Mouse (Mus musculus) spleen, adult 2 months (tissue): ENCODE data around the gene Chn2. TPM values are rescaled to one million over a fixed set of nuclear protein-coding genes. Genes with fewer than 3 reads are reported as not detected.

Experiments used
- DNase-seq, 2 experiments: peaks; one replicate each; pipeline versions ENCODE4 v3.0.0 to v3.0.0-alpha.2; 2012 to 2021; ENCODE audit warnings: low spot score in 2 of 2, low read depth in 1 of 2
- H3K27ac ChIP-seq: fragments of 200-500 bp; 2 replicates; pipeline ENCODE4 v1.5.1; 2012; ENCODE audit warnings: low read length, inconsistent platforms; ENCODE audit not compliant: insufficient read depth
- H3K27me3 ChIP-seq: fragments of 200-500 bp; 2 replicates; pipeline ENCODE4 v1.6.1; 2012; ENCODE audit warnings: mild to moderate bottlenecking, moderate library complexity, low read length, inconsistent platforms; ENCODE audit not compliant: control insufficient read depth, insufficient read depth
- H3K36me3 ChIP-seq: fragments of 200-500 bp; 2 replicates; pipeline ENCODE4 v1.6.1; 2012; ENCODE audit warnings: mild to moderate bottlenecking, low read length, inconsistent platforms; ENCODE audit not compliant: control insufficient read depth, insufficient read depth
- H3K4me1 ChIP-seq: fragments of 200-500 bp; 2 replicates; pipeline ENCODE4 v1.6.1; 2011; ENCODE audit warnings: inconsistent platforms; ENCODE audit not compliant: control insufficient read depth, insufficient read depth, insufficient read length
- H3K4me3 ChIP-seq: fragments of 200-500 bp; 2 replicates; pipeline ENCODE4 v1.5.1; 2011; ENCODE audit warnings: mild to moderate bottlenecking, inconsistent platforms; ENCODE audit not compliant: insufficient read depth, insufficient read length; ENCODE audit errors: extremely low read depth
- CTCF ChIP-seq: fragments of 200-500 bp; IDR thresholded peaks from 2 replicates; pipeline ENCODE4 v1.5.1; 2011; ENCODE audit warnings: mild to moderate bottlenecking, inconsistent platforms; ENCODE audit not compliant: insufficient read depth, insufficient read length, insufficient replicate concordance; ENCODE audit errors: extremely low read depth
- POLR2A ChIP-seq: fragments of 200-500 bp; IDR thresholded peaks from 2 replicates; pipeline ENCODE4 v1.6.1; 2011; ENCODE audit warnings: low read depth, low read length, inconsistent platforms
- WGBS: fragments of 180-500 bp; shearing (Covaris S2); methylation state at CpG from one replicate; pipeline ENCODE4 v1.1.7; 2018; 5-methylcytosine and 5-hydroxymethylcytosine counted together
- polyA plus RNA-seq: library from polyadenylated mRNA; depleted of rRNA; stranded (reverse); fragments of >200 nt; gene quantifications from 2 replicates; pipeline ENCODE4 v1.2.3, GENCODE M21; 2012

Gene Chn2
- polyA plus RNA-seq, 1 experiment, result 8.4 TPM

DNA sequence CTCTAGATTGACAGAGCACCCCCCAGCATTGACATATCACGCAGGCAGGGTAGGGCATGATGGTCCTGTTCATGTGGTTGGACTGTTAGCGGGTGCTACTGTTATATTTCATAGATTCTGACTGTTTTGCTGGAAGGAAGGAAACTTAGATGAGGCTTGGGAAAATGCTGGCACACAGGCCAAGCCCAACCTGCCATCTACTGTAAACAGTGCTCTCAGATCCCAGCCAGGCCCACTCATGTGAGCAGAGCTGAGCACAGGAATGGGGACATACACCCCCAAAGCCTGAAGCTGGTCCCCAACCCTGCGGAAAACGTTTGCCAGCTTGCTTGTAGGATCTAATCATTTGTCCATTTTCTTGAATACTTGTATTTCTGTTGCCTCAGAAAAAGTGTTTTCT is 32.1 kb downstream of the Chn2 start:
- Histone ChIP-seq H3K27me3 (no peaks in the 10 kb centered on the region), H3K4me3 (no peak overlapping the region), H3K27ac (no peak overlapping the region), H3K4me1 (no peaks in the 10 kb centered on the region), H3K36me3 (no peaks in the 10 kb centered on the region)
- TF ChIP-seq POLR2A (no peak), CTCF (no peak)
- no peak for DNase-seq
- WGBS, result 86% methylated on average over 4 of the region's 4 CpGs

DNA sequence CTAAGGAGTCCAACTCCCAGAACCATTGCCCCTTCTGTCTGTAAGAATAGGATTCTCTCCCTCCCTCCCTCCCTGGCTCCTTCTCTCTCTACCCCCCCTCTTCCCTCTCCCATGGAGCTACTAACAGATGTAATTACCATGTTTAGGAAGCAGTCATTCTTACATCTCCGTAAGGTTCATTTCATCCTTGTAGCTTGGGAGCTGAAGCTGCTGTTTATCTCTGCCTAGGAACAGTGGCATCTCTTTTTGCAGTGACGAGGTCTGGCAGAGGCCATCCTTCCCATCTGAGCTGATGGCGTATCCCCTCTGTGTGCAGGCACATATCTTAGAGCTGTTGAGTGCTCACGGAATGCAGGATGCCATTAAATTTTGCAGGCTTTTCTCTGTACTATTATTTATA is 35.1 kb downstream of the Chn2 start:
- Histone ChIP-seq H3K4me3 (no peak overlapping the region), H3K4me1 (peaks cover 4% of the 10 kb centered on the region; the same call in 1 of the 2 replicates), H3K27me3 (no peaks in the 10 kb centered on the region), H3K27ac (no peak overlapping the region), H3K36me3 (no peaks in the 10 kb centered on the region)
- no peak for TF ChIP-seq POLR2A
- no peak for TF ChIP-seq CTCF
- DNase-seq, result no peak
- 91% methylated on average over 4 of the region's 4 CpGs for WGBS

DNA sequence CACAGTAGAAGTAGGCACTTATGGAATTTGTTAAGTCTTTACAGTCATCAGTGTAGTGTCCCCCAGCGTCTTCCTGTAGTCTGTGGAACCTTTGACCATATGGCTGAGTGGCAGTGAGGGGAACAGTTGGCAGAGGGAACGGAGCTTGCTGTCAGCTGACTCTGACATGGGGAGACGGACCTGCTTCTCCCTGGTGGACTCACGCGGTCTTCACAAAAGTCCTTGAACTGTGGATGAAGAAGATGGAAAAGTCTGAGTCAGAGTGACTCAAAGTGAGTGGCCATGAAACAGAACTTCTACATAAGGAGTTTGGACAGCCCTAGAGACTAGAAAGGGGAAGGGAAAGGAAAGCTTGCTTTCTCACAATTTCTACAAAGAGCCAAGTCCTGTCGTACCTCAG is 36.1 kb downstream of the Chn2 start:
- no peak overlapping the region for H3K27ac ChIP-seq
- DNase-seq, result no peak
- H3K36me3 ChIP-seq, result no peaks in the 10 kb centered on the region
- 83% methylated on average over 6 of the region's 6 CpGs for WGBS
- H3K27me3 ChIP-seq, result no peaks in the 10 kb centered on the region
- peaks cover 4% of the 10 kb centered on the region; the same call in 1 of the 2 replicates for H3K4me1 ChIP-seq
- H3K4me3 ChIP-seq, result no peak overlapping the region
- TF ChIP-seq POLR2A, result no peak
- no peak for TF ChIP-seq CTCF

DNA sequence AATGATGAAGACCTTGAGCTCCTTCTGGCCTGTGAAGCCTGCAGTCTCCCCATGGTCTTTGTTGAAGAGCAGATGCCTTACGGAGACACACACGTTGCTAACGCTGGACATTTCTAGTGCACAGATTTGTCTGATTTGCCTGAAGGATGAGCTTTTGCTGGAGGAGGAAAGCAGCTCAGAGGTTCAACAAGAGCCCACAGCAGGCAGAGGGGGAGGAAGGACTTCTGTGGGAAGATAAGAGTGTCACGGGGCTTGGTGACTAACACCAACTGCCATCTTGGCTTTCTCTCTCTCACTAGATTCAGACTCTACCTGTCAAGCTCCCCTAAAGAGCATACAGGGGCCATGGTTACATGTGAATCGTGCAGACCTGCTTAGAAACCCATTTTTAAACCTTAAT is 37.3 kb downstream of the Chn2 start:
- DNase-seq, result no peak
- Histone ChIP-seq H3K36me3 (no peaks in the 10 kb centered on the region), H3K27ac (no peak overlapping the region), H3K4me1 (peaks cover 11% of the 10 kb centered on the region; the same call in 1 of the 2 replicates), H3K27me3 (no peaks in the 10 kb centered on the region), H3K4me3 (no peak overlapping the region)
- TF ChIP-seq POLR2A (no peak), CTCF (no peak)
- 84% methylated on average over 5 of the region's 5 CpGs for WGBS

DNA sequence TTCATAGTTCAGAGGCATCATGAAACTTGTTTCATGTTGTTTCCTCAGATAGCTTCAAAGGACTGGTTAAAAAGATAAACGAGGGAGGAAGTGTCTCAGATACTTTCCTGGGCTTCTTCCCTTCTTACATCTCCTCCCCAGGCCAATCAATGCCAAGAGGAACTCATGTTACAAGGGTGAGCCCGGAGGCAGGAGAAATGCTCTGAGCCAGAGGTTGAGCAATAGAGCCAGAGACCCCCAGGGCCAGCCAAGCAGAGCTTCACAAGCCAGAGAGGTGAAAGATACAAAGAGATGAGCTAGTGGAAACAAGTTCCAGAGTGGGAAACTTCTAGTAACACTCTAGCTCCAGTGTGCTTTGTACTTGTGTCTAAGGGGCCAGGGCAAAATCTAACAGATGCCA is 38.9 kb downstream of the Chn2 start:
- Histone ChIP-seq H3K4me3 (no peak overlapping the region), H3K27me3 (no peaks in the 10 kb centered on the region), H3K27ac (no peak overlapping the region), H3K4me1 (peaks cover 19% of the 10 kb centered on the region; the same call in 1 of the 2 replicates), H3K36me3 (no peaks in the 10 kb centered on the region)
- no peak for DNase-seq
- TF ChIP-seq CTCF (no peak), POLR2A (no peak)
- 7% methylated on average over 2 of the region's 2 CpGs for WGBS

DNA sequence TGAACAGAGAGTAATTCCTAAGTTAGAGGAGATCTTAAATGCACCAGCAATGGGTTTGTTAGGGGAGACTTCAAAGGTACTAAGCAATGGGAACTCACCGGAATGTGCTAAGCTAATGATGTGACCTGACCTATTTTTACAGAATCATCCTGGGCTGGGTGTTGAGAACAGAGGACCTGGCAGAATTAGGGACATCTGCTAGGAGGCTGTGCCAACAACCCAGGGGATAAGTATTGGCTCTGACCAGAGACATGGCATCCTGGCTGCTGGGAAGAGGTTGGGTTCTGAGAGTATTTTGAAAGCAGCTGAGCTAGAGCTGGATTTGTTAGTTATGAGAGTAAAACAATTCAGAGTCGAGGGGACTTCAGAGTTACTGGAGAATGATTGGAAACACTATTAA is 40.5 kb downstream of the Chn2 start:
- H3K4me1 ChIP-seq, result peaks cover 19% of the 10 kb centered on the region; the same call in 1 of the 2 replicates
- whole genome bisulfite sequencing, result 95% methylated on average over 2 of the region's 2 CpGs
- DNase-seq, result no peak

DNA sequence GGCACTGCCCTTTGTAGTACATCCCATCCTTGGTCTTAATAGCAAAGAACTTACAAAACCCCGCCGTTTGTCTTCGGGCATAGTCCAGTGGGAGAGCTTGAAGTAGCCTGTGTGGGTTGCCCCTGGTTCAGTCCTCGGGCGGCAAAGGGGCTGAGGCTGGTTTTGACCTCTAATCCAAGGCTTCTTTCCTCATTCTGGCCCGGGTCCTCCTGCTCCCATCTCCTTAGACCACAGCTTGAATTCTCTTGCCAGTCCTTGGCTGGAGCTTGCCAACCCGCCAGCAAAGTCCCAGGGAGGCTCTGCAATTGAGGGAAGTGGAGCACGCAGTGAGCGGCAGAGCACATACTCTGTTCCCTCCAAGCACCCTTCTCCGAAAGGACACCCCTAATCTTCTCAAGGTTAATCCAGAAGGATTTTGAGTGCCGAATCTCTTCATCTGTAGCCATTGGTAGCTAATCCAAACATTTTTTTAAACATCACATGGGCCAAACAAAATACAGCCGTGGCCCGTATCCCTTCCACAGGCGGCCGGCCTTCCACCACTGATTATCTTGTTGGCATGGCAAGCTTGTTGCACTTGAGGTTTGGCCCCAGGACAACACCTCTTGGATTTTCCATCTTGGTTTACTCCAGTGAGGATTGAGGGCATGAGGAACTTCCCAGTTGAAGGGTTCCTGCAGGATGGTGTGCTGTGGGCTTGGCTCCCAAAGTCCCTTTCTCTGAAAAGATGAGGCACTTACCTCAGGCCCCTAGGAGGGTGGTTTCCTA is 41.3 kb downstream of the Chn2 start:
- H3K4me3 ChIP-seq, result no peak overlapping the region
- WGBS, result 95% methylated on average over 15 of the region's 15 CpGs
- H3K27me3 ChIP-seq, result no peaks in the 10 kb centered on the region
- no peak for DNase-seq
- TF ChIP-seq POLR2A (no peak), CTCF (no peak)
- peaks cover 19% of the 10 kb centered on the region; the same call in 1 of the 2 replicates for H3K4me1 ChIP-seq
- H3K27ac ChIP-seq, result no peak overlapping the region
- H3K36me3 ChIP-seq, result no peaks in the 10 kb centered on the region

More for the DNA sequence above, 40.5 kb downstream of the Chn2 start:
- Histone ChIP-seq H3K27ac (no peak overlapping the region), H3K36me3 (no peaks in the 10 kb centered on the region), H3K27me3 (no peaks in the 10 kb centered on the region), H3K4me3 (no peak overlapping the region)
- no peak for TF ChIP-seq POLR2A
- TF ChIP-seq CTCF, result no peak
